Mouse (Mus musculus) CH12.LX (cell line): ENCODE data around the gene Smndc1. TPM values are rescaled to one million over a fixed set of nuclear protein-coding genes. Genes with fewer than 3 reads are reported as not detected.

Source experiments
- DNase-seq: peaks from one replicate; pipeline ENCODE4 v3.0.0-alpha.2; 2013; ENCODE audit errors: extremely low read depth
- H3K27ac ChIP-seq: 2 replicates; pipeline ENCODE4 v1.5.1; 2012; ENCODE audit warnings: low read depth, mild to moderate bottlenecking, control low read depth, moderate library complexity; ENCODE audit not compliant: insufficient read depth
- H3K27me3 ChIP-seq: replicated peaks from 2 replicates; pipeline ENCODE3; 2012; ENCODE audit warnings: inconsistent platforms
- H3K36me3 ChIP-seq, 2 experiments: replicated peaks in 1 of 2; 2 replicates each; pipeline versions ENCODE3 to v1.6.1; 2012; ENCODE audit warnings: inconsistent platforms in 1 of 2, low read length in 1 of 2, mild to moderate bottlenecking in 1 of 2, mixed read lengths in 1 of 2, moderate library complexity in 1 of 2; ENCODE audit not compliant: control insufficient read depth in 1 of 2, insufficient read depth in 1 of 2
- H3K4me1 ChIP-seq, 2 experiments: 2 replicates each; pipeline ENCODE4 v1.6.1; 2012; ENCODE audit warnings: inconsistent platforms in 1 of 2, moderate library complexity in 1 of 2; ENCODE audit not compliant: insufficient read depth in 2 of 2, control insufficient read depth in 1 of 2
- H3K4me2 ChIP-seq: 2 replicates; pipeline ENCODE4 v1.6.1; 2012; ENCODE audit warnings: low read depth, mild to moderate bottlenecking, control low read depth; ENCODE audit not compliant: poor library complexity, insufficient read depth, severe bottlenecking
- H3K4me3 ChIP-seq, 3 experiments: fragments of 150-350 bp in 1 of 3; sonication (generic) in 1 of 3; replicated peaks in 1 of 3; 2 replicates each; pipeline versions ENCODE3 to v1.5.1; 2011 to 2012; ENCODE audit warnings: low read depth in 2 of 3, low read length in 2 of 3, mild to moderate bottlenecking in 2 of 3, moderate library complexity in 2 of 3, control low read depth in 1 of 3, improper control_type of control experiment in 1 of 3, inconsistent platforms in 1 of 3, mixed read lengths in 1 of 3; ENCODE audit not compliant: poor library complexity in 1 of 3
- H3K79me2 ChIP-seq: replicated peaks from 2 replicates; pipeline ENCODE4 v1.6.1; 2012; ENCODE audit warnings: mild to moderate bottlenecking, moderate library complexity; ENCODE audit not compliant: control insufficient read depth, poor library complexity, insufficient read depth, severe bottlenecking; ENCODE audit errors: extremely low read depth
- H3K9ac ChIP-seq: 2 replicates; pipeline ENCODE4 v1.6.1; 2012; ENCODE audit warnings: low read depth, mild to moderate bottlenecking, control low read depth, moderate library complexity; ENCODE audit not compliant: insufficient read depth
- H3K9me3 ChIP-seq: replicated peaks from 2 replicates; pipeline ENCODE3; 2012; ENCODE audit warnings: low read length, inconsistent platforms, mixed read lengths
- BHLHE40 ChIP-seq: IDR thresholded peaks from 2 replicates; pipeline ENCODE4 v1.6.1; 2011; ENCODE audit warnings: mild to moderate bottlenecking, low read depth, low read length, improper control_type of control experiment
- E2F4 ChIP-seq: IDR thresholded peaks from 2 replicates; pipeline ENCODE4 v1.6.1; 2011; ENCODE audit warnings: low read depth, low read length, improper control_type of control experiment; ENCODE audit not compliant: insufficient replicate concordance
- ELF1 ChIP-seq: IDR thresholded peaks from 2 replicates; pipeline ENCODE4 v1.6.1; 2014; ENCODE audit warnings: low read depth, mild to moderate bottlenecking, inconsistent platforms, low read length, improper control_type of control experiment
- ETS1 ChIP-seq: conservative IDR thresholded peaks from 2 replicates; pipeline ENCODE4 v1.6.1; 2012; ENCODE audit warnings: low read depth, mild to moderate bottlenecking, inconsistent platforms, low read length, improper control_type of control experiment, moderate library complexity
- MAZ ChIP-seq: IDR thresholded peaks from 2 replicates; pipeline ENCODE4 v1.6.1; 2012; ENCODE audit warnings: low read depth, mild to moderate bottlenecking, inconsistent platforms, low read length, improper control_type of control experiment, moderate library complexity
- MEF2A ChIP-seq: IDR thresholded peaks from 2 replicates; pipeline ENCODE4 v1.6.1; 2014; ENCODE audit warnings: low read depth, mild to moderate bottlenecking, inconsistent platforms, low read length, improper control_type of control experiment, borderline replicate concordance
- MXI1 ChIP-seq: IDR thresholded peaks from 2 replicates; pipeline ENCODE4 v1.6.1; 2011; ENCODE audit warnings: mild to moderate bottlenecking, low read depth, low read length, improper control_type of control experiment
- NELFE ChIP-seq: IDR thresholded peaks from 2 replicates; pipeline ENCODE4 v1.6.1; 2011; ENCODE audit warnings: low read depth, low read length, improper control_type of control experiment
- NRF1 ChIP-seq: IDR thresholded peaks from 2 replicates; pipeline ENCODE4 v1.6.1; 2014; ENCODE audit warnings: low read depth, mild to moderate bottlenecking, inconsistent platforms, low read length, improper control_type of control experiment, moderate library complexity
- PAX5 ChIP-seq: IDR thresholded peaks from 2 replicates; pipeline ENCODE4 v1.6.1; 2012; ENCODE audit warnings: low read length, inconsistent platforms, mixed read lengths
- POLR2A ChIP-seq: IDR thresholded peaks from 2 replicates; pipeline ENCODE4 v1.6.1; 2011; ENCODE audit warnings: low read depth, mild to moderate bottlenecking, improper control_type of control experiment, low read length
- RAD21 ChIP-seq: IDR thresholded peaks from 2 replicates; pipeline ENCODE4 v1.6.1; 2011; ENCODE audit warnings: low read depth, mild to moderate bottlenecking, low read length, improper control_type of control experiment, moderate library complexity
- SIN3A ChIP-seq: IDR thresholded peaks from 2 replicates; pipeline ENCODE4 v1.6.1; 2012; ENCODE audit warnings: low read length, improper control_type of control experiment, inconsistent platforms
- SMC3 ChIP-seq: IDR thresholded peaks from 2 replicates; pipeline ENCODE4 v1.6.1; 2011; ENCODE audit warnings: low read depth, low read length, improper control_type of control experiment
- TCF12 ChIP-seq: IDR thresholded peaks from 2 replicates; pipeline ENCODE4 v1.6.1; 2014; ENCODE audit warnings: low read depth, mild to moderate bottlenecking, inconsistent platforms, low read length, improper control_type of control experiment
- UBTF ChIP-seq: IDR thresholded peaks from 2 replicates; pipeline ENCODE4 v1.6.1; 2012; ENCODE audit warnings: low read depth, mild to moderate bottlenecking, inconsistent platforms, low read length, improper control_type of control experiment, moderate library complexity
- ZKSCAN1 ChIP-seq: IDR thresholded peaks from 2 replicates; pipeline ENCODE4 v1.6.1; 2012; ENCODE audit warnings: low read depth, inconsistent platforms, low read length, improper control_type of control experiment, borderline replicate concordance
- ZMIZ1 ChIP-seq: IDR thresholded peaks from 2 replicates; pipeline ENCODE4 v1.6.1; 2012; ENCODE audit warnings: low read depth, mild to moderate bottlenecking, inconsistent platforms, low read length, improper control_type of control experiment
- ZNF384 ChIP-seq: IDR thresholded peaks from 2 replicates; pipeline ENCODE4 v1.6.1; 2012; ENCODE audit warnings: low read depth, low read length, improper control_type of control experiment, inconsistent platforms
- dilution Hi-C: fragments of 300-500 bp; cut with MboI; formaldehyde crosslinking; loops from 2 replicates; pipeline ENCODE4 v1.14.3; 2020; ENCODE audit warnings: low sequenced_read_pairs; ENCODE audit not compliant: extremely low pct_unique_long_range_greater_than_20kb, extremely low pct_ligation_motif_present
- in situ Hi-C: fragments of 300-500 bp; cut with MboI; formaldehyde crosslinking; loops from 3 replicates; pipeline ENCODE4 v1.14.3; 2019; ENCODE audit warnings: low sequenced_read_pairs, low pct_ligation_motif_present, low pct_unique_long_range_greater_than_20kb, mixed read lengths
- polyA plus RNA-seq: library from polyadenylated mRNA; unstranded; fragments of >175 nt; gene quantifications from 2 replicates; pipeline ENCODE4 v1.2.1, GENCODE M21; 2012; ENCODE audit warnings: low read depth; ENCODE audit not compliant: insufficient read length
- total RNA-seq, 2 experiments: library from RNA; depleted of rRNA; stranded (reverse); fragments of 300-350 nt in 1 of 2; fragments of >200 nt in 1 of 2; gene quantifications; 2 replicates each; pipeline ENCODE4 v1.2.3; 2012 to 2014

The Smndc1 gene
- total and polyA plus RNA-seq, 3 experiments = 20.5 to 96.6 (median 41.3) TPM

DNA sequence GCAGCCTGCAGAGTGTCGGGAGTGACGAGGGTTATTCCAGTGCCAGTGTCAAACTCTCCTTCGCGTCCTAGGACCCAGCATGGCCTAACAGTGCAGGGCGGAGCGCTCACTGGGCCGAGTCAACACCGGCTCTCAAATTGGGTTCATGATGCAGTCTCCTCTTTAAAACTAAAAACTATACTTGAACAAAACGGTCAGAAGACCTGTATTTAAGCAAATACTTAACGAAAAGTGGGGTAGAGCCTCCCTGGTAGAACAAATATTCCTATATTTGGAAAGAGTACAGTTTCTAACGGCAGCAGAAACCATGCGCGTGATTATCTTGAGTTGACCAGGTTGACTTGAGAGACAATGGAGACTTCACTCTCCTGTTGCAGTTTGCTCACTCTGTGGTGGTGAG is 18.7 kb downstream of the Smndc1 start, which contains the start of gene Gm10197:
Gene Gm10197, minus strand, starts transcription at position 101 of the 400 bp plus-strand sequence.
- TF ChIP-seq MEF2A = no peak
- TF ChIP-seq ELF1 = no peak
- TF ChIP-seq PAX5 = no peak
- no peak for TF ChIP-seq UBTF
- no peak for TF ChIP-seq TCF12
- TF ChIP-seq MXI1 = no peak
- no peak for TF ChIP-seq POLR2A

DNA sequence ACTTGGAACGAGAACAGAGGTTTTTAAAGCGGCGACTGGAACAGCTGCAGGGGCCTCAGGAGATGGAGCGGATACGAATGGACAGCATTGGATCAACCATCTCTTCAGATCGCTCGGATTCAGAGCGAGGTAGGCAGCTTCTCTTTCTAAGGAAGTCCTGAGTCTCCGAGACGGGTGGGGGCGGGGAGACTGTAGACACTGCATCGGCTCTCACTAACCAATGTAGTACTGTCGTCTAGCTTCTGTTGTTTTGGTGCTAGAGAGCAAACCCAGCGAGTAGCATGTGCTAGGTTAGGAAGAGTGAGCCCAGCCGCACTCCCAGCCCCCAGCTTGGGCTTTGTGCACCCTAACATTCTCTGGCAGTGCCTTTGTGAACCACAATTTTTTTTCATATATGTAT is 20.1 kb downstream of the Smndc1 start:
- Histone ChIP-seq H3K4me1 (peaks cover 0 to 5% of the 10 kb centered on the region in 2 experiments; a peak in 1 of 4 replicates), H3K36me3 (peaks cover 8 to 28% of the 10 kb centered on the region in 2 experiments), H3K27ac (no peak overlapping the region), H3K9me3 (no peaks in the 10 kb centered on the region), H3K27me3 (no peaks in the 10 kb centered on the region), H3K4me3 (no peak overlapping the region), H3K79me2 (no peaks in the 10 kb centered on the region), H3K9ac (no peak overlapping the region), H3K4me2 (no peak overlapping the region)
- in situ Hi-C loops = no loop called here
- DNase-seq = no peak
- dilution Hi-C loops = no loop called here
- TF ChIP-seq ETS1 (no peak), SMC3 (no peak), NRF1 (no peak), NELFE (no peak), ZMIZ1 (no peak), E2F4 (no peak), MAZ (no peak), RAD21 (no peak), SIN3A (no peak), ZNF384 (no peak), ZKSCAN1 (no peak), BHLHE40 (no peak)

More for the DNA sequence above, 18.7 kb downstream of the Smndc1 start, which contains the start of gene Gm10197:
- no peaks in the 10 kb centered on the region for H3K79me2 ChIP-seq
- H3K9me3 ChIP-seq = no peaks in the 10 kb centered on the region
- dilution Hi-C loops = no loop called here
- no peak within 1 kb of the TSS for H3K9ac ChIP-seq
- H3K36me3 ChIP-seq = peaks cover 11 to 42% of the 10 kb centered on the region in 2 experiments
- no peak within 1 kb of the TSS for H3K4me3 ChIP-seq
- in situ Hi-C loops = no loop called here
- DNase-seq = no peak
- H3K4me1 ChIP-seq = peaks cover 0 to 5% of the 10 kb centered on the region in 2 experiments; a peak in 1 of 4 replicates
- no peak within 1 kb of the TSS for H3K4me2 ChIP-seq
- no peaks in the 10 kb centered on the region for H3K27me3 ChIP-seq
- no peak within 1 kb of the TSS for H3K27ac ChIP-seq
